Mouse (Mus musculus) lung, postnatal 0 days (tissue): ENCODE measurements around the gene Ramp3. TPM values are rescaled to one million over a fixed set of nuclear protein-coding genes. Genes with fewer than 3 reads are reported as not detected.

Experiments used
- ATAC-seq: fragments of 200-750 bp; cut with Nextera tagmentation; 2 replicates; pipeline ENCODE4 v1.8.0; 2017; ENCODE audit warnings: moderate library complexity
- DNase-seq: peaks from one replicate; pipeline ENCODE4 v3.0.0-alpha.2; 2016; ENCODE audit warnings: low spot score
- H3K27ac ChIP-seq: fragments of 300-500 bp; sonication (generic); 2 replicates; pipeline ENCODE4 v1.5.1; 2014; ENCODE audit warnings: antibody characterized with exemption, mild to moderate bottlenecking, low read length, mixed read lengths
- H3K27me3 ChIP-seq: fragments of 300-500 bp; sonication (generic); replicated peaks from 2 replicates; pipeline ENCODE4 v1.6.1; 2014; ENCODE audit warnings: low read length, mixed read lengths; ENCODE audit not compliant: insufficient read depth
- H3K36me3 ChIP-seq: fragments of 300-500 bp; sonication (generic); 2 replicates; pipeline ENCODE4 v1.6.1; 2014; ENCODE audit warnings: low read length, mixed read lengths; ENCODE audit not compliant: insufficient read depth
- H3K4me1 ChIP-seq: fragments of 300-500 bp; sonication (generic); 2 replicates; pipeline ENCODE4 v1.6.1; 2014; ENCODE audit warnings: antibody characterized with exemption, low read depth, low read length, mixed read lengths; ENCODE audit not compliant: insufficient read depth
- H3K4me2 ChIP-seq: fragments of 300-500 bp; sonication (generic); replicated peaks from 2 replicates; pipeline ENCODE4 v1.6.1; 2014; ENCODE audit warnings: low read depth, mild to moderate bottlenecking, low read length, moderate library complexity, mixed read lengths
- H3K4me3 ChIP-seq: fragments of 300-500 bp; sonication (generic); 2 replicates; pipeline ENCODE4 v1.5.1; 2014; ENCODE audit warnings: low read depth, low read length
- H3K9ac ChIP-seq: fragments of 300-500 bp; sonication (generic); replicated peaks from 2 replicates; pipeline ENCODE4 v1.6.1; 2014; ENCODE audit warnings: low read depth, mild to moderate bottlenecking
- H3K9me3 ChIP-seq: fragments of 300-500 bp; sonication (generic); 2 replicates; pipeline ENCODE4 v1.6.1; 2016; ENCODE audit warnings: low read length, mixed read lengths
- CTCF ChIP-seq: IDR thresholded peaks from 2 replicates; pipeline ENCODE4 v1.5.1; 2016; ENCODE audit warnings: antibody characterized with exemption, mild to moderate bottlenecking
- EP300 ChIP-seq: IDR thresholded peaks from 2 replicates; pipeline ENCODE4 v1.6.1; 2016; ENCODE audit warnings: antibody characterized with exemption, mild to moderate bottlenecking, control low read depth
- WGBS: fragments of 180-500 bp; shearing (Covaris S2); extraction: QIAGEN DNeasy Blood & Tissue Kit; methylation state at CpG from one replicate; pipeline ENCODE4 v1.1.7; 2014; 5-methylcytosine and 5-hydroxymethylcytosine counted together
- polyA plus RNA-seq: library from polyadenylated mRNA; unstranded; fragments of >200 nt; fragmentation: Nextera tagmentation; extraction: Ambion mirVana; gene quantifications from 2 replicates; pipeline ENCODE4 v1.2.1, GENCODE M21; 2015

Ramp3 gene
- polyA plus RNA-seq, 1 experiment from 2014 or later, result 22.1 TPM

- TF ChIP-seq EP300 (no peak), CTCF (no peak)
- Histone ChIP-seq H3K4me2 (no peak overlapping the region), H3K36me3 (no peaks in the 10 kb centered on the region), H3K9me3 (no peaks in the 10 kb centered on the region), H3K27me3 (no peaks in the 10 kb centered on the region), H3K4me1 (no peaks in the 10 kb centered on the region), H3K27ac (no peak overlapping the region), H3K4me3 (no peak overlapping the region), H3K9ac (no peak overlapping the region)
- DNase-seq, result no peak
- ATAC-seq, result no peak
- WGBS, result 63% methylated on average over 2 of the region's 2 CpGs
Measured at GRCm38 (mm10) chr11:6666634-6667033, 8.3 kb downstream of the Ramp3 start.

GRCm38 (mm10) chr11:6669041-6669440, 10.7 kb downstream of the Ramp3 start:
- Histone ChIP-seq H3K27me3 (no peaks in the 10 kb centered on the region), H3K9ac (no peak overlapping the region), H3K4me2 (no peak overlapping the region), H3K9me3 (no peaks in the 10 kb centered on the region), H3K4me3 (no peak overlapping the region), H3K27ac (no peak overlapping the region), H3K36me3 (no peaks in the 10 kb centered on the region), H3K4me1 (no peaks in the 10 kb centered on the region)
- DNase-seq, result no peak
- TF ChIP-seq EP300 (no peak), CTCF (no peak)
- ATAC-seq, result no peak
- whole genome bisulfite sequencing, result 63% methylated on average over 9 of the region's 9 CpGs

GRCm38 (mm10) chr11:6670044-6670443, 11.7 kb downstream of the Ramp3 start:
- TF ChIP-seq CTCF, result peak; percentile 33
- no peak for TF ChIP-seq EP300
- H3K4me2 ChIP-seq, result no peak overlapping the region
- H3K36me3 ChIP-seq, result no peaks in the 10 kb centered on the region
- H3K27me3 ChIP-seq, result no peaks in the 10 kb centered on the region
- no peaks in the 10 kb centered on the region for H3K4me1 ChIP-seq
- H3K27ac ChIP-seq, result no peak overlapping the region
- no peaks in the 10 kb centered on the region for H3K9me3 ChIP-seq
- WGBS, result 49% methylated on average over 2 of the region's 2 CpGs
- DNase-seq (no peak), ATAC-seq (no peak)
- H3K9ac ChIP-seq, result no peak overlapping the region
- no peak overlapping the region for H3K4me3 ChIP-seq

- TF ChIP-seq CTCF (no peak), EP300 (no peak)
- H3K27ac ChIP-seq, result no peak overlapping the region
- 80% methylated on average over 4 of the region's 4 CpGs for WGBS
- H3K9ac ChIP-seq, result no peak overlapping the region
- no peaks in the 10 kb centered on the region for H3K36me3 ChIP-seq
- ATAC-seq (no peak), DNase-seq (no peak)
- no peak overlapping the region for H3K4me3 ChIP-seq
- no peaks in the 10 kb centered on the region for H3K4me1 ChIP-seq
- no peaks in the 10 kb centered on the region for H3K9me3 ChIP-seq
- no peaks in the 10 kb centered on the region for H3K27me3 ChIP-seq
- no peak overlapping the region for H3K4me2 ChIP-seq
Measured at GRCm38 (mm10) chr11:6670826-6671225, 12.5 kb downstream of the Ramp3 start.

- H3K36me3 ChIP-seq, result no peaks in the 10 kb centered on the region
- H3K4me1 ChIP-seq, result no peaks in the 10 kb centered on the region
- H3K4me2 ChIP-seq, result no peak overlapping the region
- no peaks in the 10 kb centered on the region for H3K9me3 ChIP-seq
- TF ChIP-seq CTCF, result no peak
- no peak for TF ChIP-seq EP300
- DNase-seq, result no peak
- no peak overlapping the region for H3K4me3 ChIP-seq
- WGBS, result 79% methylated on average over 9 of the region's 9 CpGs
- no peak overlapping the region for H3K27ac ChIP-seq
- no peak overlapping the region for H3K9ac ChIP-seq
- no peaks in the 10 kb centered on the region for H3K27me3 ChIP-seq
- no peak for ATAC-seq
Measured at GRCm38 (mm10) chr11:6674701-6675100, 16.4 kb downstream of the Ramp3 start.

- no peaks in the 10 kb centered on the region for H3K9me3 ChIP-seq
- no peaks in the 10 kb centered on the region for H3K27me3 ChIP-seq
- ATAC-seq (peak; percentile 82), DNase-seq (peak; percentile 60)
- no peak overlapping the region for H3K4me3 ChIP-seq
- H3K9ac ChIP-seq, result no peak overlapping the region
- H3K36me3 ChIP-seq, result no peaks in the 10 kb centered on the region
- WGBS, result 27% methylated on average over 6 of the region's 7 CpGs
- no peak overlapping the region for H3K27ac ChIP-seq
- peak; percentile 82 for TF ChIP-seq EP300
- no peak for TF ChIP-seq CTCF
- H3K4me1 ChIP-seq, result no peaks in the 10 kb centered on the region
- no peak overlapping the region for H3K4me2 ChIP-seq
Measured at GRCm38 (mm10) chr11:6675402-6675801, 17.1 kb downstream of the Ramp3 start.

- DNase-seq, result no peak
- H3K4me2 ChIP-seq, result no peak overlapping the region
- WGBS, result 86% methylated on average over 9 of the region's 9 CpGs
- no peak overlapping the region for H3K27ac ChIP-seq
- TF ChIP-seq CTCF, result no peak
- no peak for TF ChIP-seq EP300
- H3K9me3 ChIP-seq, result no peaks in the 10 kb centered on the region
- no peaks in the 10 kb centered on the region for H3K4me1 ChIP-seq
- H3K9ac ChIP-seq, result no peak overlapping the region
- ATAC-seq, result no peak
- no peaks in the 10 kb centered on the region for H3K27me3 ChIP-seq
- no peak overlapping the region for H3K4me3 ChIP-seq
- no peaks in the 10 kb centered on the region for H3K36me3 ChIP-seq
Measured at GRCm38 (mm10) chr11:6676641-6677040, 18.3 kb downstream of the Ramp3 start.
